Mouse (Mus musculus) left cerebral cortex, postnatal 4 days (tissue): ENCODE measurements around the gene Olfr1204. TPM values are rescaled to one million over a fixed set of nuclear protein-coding genes. Genes with fewer than 3 reads are reported as not detected.

Experiments used
- DNase-seq: peaks from one replicate; pipeline ENCODE4 v3.0.0-alpha.2; 2022
- intact Hi-C: fragments of 180-260 bp; cut with DNase I; formaldehyde crosslinking; loops from one replicate; pipeline ENCODE4 v1.15.1; 2025
- total RNA-seq, 2 experiments: library from RNA; stranded (reverse); gene quantifications; 2 replicates each; pipeline ENCODE4 v1.2.3; 2021

The Olfr1204 gene
- total RNA-seq: not detected

DNA sequence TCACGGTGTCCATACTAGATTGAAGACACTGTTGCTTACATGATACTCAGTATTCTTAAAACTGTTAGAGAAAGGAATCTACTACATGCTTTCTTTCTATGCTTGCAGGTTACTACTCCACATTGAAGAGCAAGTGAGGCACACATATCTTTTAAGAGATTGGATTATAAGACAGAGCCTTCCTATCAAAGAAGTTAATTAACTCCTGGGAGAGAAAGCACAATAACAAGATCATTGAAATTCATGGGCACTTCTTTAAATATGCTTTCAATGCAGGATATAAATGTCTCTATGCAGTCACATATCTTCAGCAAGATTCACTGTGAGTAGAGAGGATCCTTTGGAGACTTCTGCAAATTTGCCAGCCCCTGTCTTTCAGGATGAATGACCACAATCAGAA is at the start of gene Olfr1204:
Gene Olfr1204, plus strand, starts transcription at position 301 of the 400 bp plus-strand sequence.
- intact Hi-C loops: no loop called here
- no peak for DNase-seq

DNA sequence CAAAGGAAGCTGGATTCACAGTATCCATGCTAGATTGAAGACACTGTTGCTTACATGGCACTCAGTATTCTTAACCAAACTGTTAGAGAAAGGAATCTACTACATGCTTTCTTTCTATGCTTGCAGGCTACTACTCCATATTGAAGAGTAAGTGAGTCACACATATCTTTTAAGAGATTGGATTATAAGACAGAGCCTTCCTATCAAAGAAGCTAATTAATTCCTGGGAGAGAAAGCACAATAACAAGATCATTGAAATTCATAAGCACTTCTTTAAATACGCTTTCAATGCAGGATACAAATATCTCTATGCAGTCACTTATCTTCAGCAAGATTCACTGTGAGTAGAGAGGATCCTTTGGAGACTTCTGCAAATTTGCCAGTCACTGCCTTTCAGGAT is 34.9 kb upstream of the Olfr1204 start, which contains the start of gene Olfr1202:
Gene Olfr1202, plus strand, starts transcription at position 301 of the 400 bp plus-strand sequence.
- intact Hi-C loops: no loop called here
- no peak for DNase-seq

DNA sequence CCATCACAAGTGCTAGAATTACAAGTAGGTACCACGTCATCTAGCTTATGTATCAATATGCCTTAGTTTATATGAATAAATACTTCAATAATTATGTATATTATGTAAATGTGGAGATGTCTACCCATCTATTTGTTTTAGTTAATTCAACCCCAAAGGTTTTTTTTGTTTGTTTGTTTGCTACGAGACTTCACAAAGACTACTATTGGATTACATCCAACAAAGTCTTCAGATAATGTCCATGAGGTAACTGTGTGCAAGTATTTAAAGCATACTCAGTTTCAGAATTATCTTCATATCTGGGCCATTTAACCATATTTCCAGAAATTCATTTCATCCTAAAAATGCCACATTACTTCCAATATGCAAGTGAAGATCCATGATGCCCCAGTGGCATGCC is 19.7 kb upstream of the Olfr1204 start, which contains the start of gene Olfr1205:
Gene Olfr1205, plus strand, starts transcription at position 301 of the 400 bp plus-strand sequence.
- intact Hi-C loops: no loop called here
- DNase-seq: no peak

DNA sequence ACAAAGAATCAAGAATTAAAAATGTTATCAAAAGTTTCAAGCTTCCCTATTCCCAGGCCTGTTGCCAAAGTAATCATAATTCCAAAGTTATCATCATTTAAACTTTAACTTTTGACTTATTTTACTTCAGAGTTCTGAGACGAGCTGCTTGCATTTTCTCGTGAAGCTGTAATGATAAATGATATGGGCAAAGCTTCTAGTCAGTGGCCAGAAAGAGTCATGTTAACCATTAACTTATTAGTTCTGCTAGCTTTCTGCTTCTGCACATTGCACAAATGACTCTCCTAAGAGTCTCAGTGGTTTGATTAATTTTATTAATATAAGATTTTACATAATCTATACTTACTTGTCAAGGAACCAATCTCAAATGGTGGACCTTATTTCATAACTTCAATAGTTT is 10.6 kb upstream of the Olfr1204 start:
- intact Hi-C loops: no loop called here
- DNase-seq: no peak

DNA sequence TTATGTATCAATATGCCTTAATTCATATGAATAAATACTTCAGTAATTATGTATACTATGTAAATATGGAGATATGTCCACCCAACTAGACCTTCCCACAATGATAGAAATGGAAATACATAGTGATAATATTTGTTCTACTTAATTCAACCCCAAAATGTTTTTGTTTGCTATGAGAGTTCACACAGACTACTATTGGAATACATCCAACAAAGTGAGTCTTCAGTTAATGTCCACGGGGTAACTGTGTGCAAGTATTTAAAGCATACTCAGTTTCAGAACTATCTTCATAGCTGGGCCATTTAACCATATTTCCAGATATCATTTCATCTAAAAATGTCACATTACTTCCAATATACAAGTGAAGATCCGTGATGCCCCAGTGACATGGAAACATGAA is 13.8 kb downstream of the Olfr1204 start, which contains the start of gene Olfr1206:
Gene Olfr1206, plus strand, starts transcription at position 301 of the 400 bp plus-strand sequence.
- DNase-seq: no peak
- intact Hi-C loops: no loop called here

DNA sequence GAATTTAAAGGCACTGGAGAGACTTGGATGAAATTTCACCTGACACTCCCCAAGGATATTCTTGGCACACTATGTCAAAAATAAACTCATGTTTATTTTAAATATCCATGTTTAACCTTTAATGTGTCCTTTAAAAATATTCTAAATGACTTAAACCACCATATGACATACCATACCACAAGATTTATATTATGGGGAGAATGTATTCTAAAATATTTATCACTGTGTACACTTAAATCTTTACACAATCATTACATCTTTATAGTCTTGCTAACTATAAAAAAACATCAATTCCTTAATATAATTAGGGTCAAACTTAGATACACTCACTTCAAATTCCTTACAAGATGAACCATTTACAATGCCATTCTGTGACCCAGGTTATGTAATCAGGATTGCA is 53.1 kb downstream of the Olfr1204 start, which contains the start of gene Olfr1208:
Gene Olfr1208, minus strand, starts transcription at position 101 of the 400 bp plus-strand sequence.
- DNase-seq: no peak
- intact Hi-C loops: no loop called here

Other genes starting within 250 kb of the Olfr1204 start
- under 1 TPM in 1 of 2 experiments, not detected in 1; 0.10 TPM for gene Olfr1191-ps1, start 208.8 kb upstream of the Olfr1204 start, total RNA-seq
- not detected for gene Olfr1192-ps1, start 200.8 kb upstream of the Olfr1204 start, total RNA-seq
- not detected for gene Olfr1193, start 173.7 kb upstream of the Olfr1204 start, total RNA-seq
- gene Olfr1195, start 160.1 kb upstream of the Olfr1204 start, total RNA-seq: not detected
- gene Olfr1196, start 144.7 kb upstream of the Olfr1204 start, total RNA-seq: not detected
- gene Olfr1197, start 116.9 kb upstream of the Olfr1204 start, total RNA-seq: not detected
- not detected for gene Olfr1198, start 97.9 kb upstream of the Olfr1204 start, total RNA-seq
- gene Olfr1199, start 88.8 kb upstream of the Olfr1204 start, total RNA-seq: not detected
- not detected for gene Olfr1200, start 78.8 kb upstream of the Olfr1204 start, total RNA-seq
- gene Olfr1201, start 56.3 kb upstream of the Olfr1204 start, total RNA-seq: not detected
- gene Olfr1202, start 34.8 kb upstream of the Olfr1204 start, total RNA-seq: not detected
- not detected for gene Olfr1205, start 19.6 kb upstream of the Olfr1204 start, total RNA-seq
- not detected for gene Olfr1206, start 13.9 kb downstream of the Olfr1204 start, total RNA-seq
- gene Olfr1208, start 53.0 kb downstream of the Olfr1204 start, total RNA-seq: not detected
- gene Olfr1209, start 65.9 kb downstream of the Olfr1204 start, total RNA-seq: not detected
- gene Olfr1211, start 88.8 kb downstream of the Olfr1204 start, total RNA-seq: not detected
- gene Olfr1212, start 104.7 kb downstream of the Olfr1204 start, total RNA-seq: not detected
- not detected for gene Gm13762, start 131.0 kb downstream of the Olfr1204 start, total RNA-seq
- not detected for gene Olfr1214, start 143.4 kb downstream of the Olfr1204 start, total RNA-seq
- not detected for gene Olfr1215, start 157.7 kb downstream of the Olfr1204 start, total RNA-seq
- not detected for gene Olfr1216, start 169.0 kb downstream of the Olfr1204 start, total RNA-seq
- gene Olfr1217, start 182.8 kb downstream of the Olfr1204 start, total RNA-seq: not detected
- not detected for gene Olfr1218, start 211.9 kb downstream of the Olfr1204 start, total RNA-seq
- not detected for gene Olfr1219, start 234.2 kb downstream of the Olfr1204 start, total RNA-seq